Mouse (Mus musculus): ENCODE data around the gene Gm21060.
"Not testable (repeated sequence)": the region's sequence is repeated elsewhere in the genome, so short reads cannot be mapped to it uniquely, and the experiment has no call there.

The Gm21060 gene

GRCm38 (mm10) chr19:61296969-61297368 lies at the start of gene Gm21060:
Gene Gm21060 (minus strand): TSS chr19:61297069.
- no peak for DNase-seq (ENCODE audit: low spot score)

- DNase-seq (ENCODE audit: low spot score), result not testable (repeated sequence)
Observed at GRCm38 (mm10) chr19:61320844-61321243, 24.0 kb upstream of the Gm21060 start.

GRCm38 (mm10) chr19:61313185-61313584 lies 16.3 kb upstream of the Gm21060 start:
- not testable (repeated sequence) for DNase-seq (ENCODE audit: low spot score)

- not testable (repeated sequence) for DNase-seq (ENCODE audit: low spot score)
Observed at GRCm38 (mm10) chr19:61312400-61312799, 15.5 kb upstream of the Gm21060 start.

- not testable (repeated sequence) for DNase-seq (ENCODE audit: low spot score)
Observed at GRCm38 (mm10) chr19:61308083-61308482, 11.2 kb upstream of the Gm21060 start.

GRCm38 (mm10) chr19:61285033-61285432 lies 11.8 kb downstream of the Gm21060 start:
- not testable (repeated sequence) for DNase-seq (ENCODE audit: low spot score)

GRCm38 (mm10) chr19:61283581-61283980 lies 13.3 kb downstream of the Gm21060 start:
- DNase-seq (ENCODE audit: low spot score), result no peak

- DNase-seq (ENCODE audit: low spot score), result no peak
Observed at GRCm38 (mm10) chr19:61275446-61275845, 21.4 kb downstream of the Gm21060 start.

- DNase-seq (ENCODE audit: low spot score), result not testable (repeated sequence)
Observed at GRCm38 (mm10) chr19:61269141-61269540, 27.7 kb downstream of the Gm21060 start.

- no peak for DNase-seq (ENCODE audit: low spot score)
Observed at GRCm38 (mm10) chr19:61267141-61267540, 29.7 kb downstream of the Gm21060 start.

GRCm38 (mm10) chr19:61266651-61267050 lies 30.2 kb downstream of the Gm21060 start:
- no peak for DNase-seq (ENCODE audit: low spot score)

- DNase-seq (ENCODE audit: low spot score), result peak; percentile 34
Observed at GRCm38 (mm10) chr19:61266246-61266615, 30.6 kb downstream of the Gm21060 start.

- DNase-seq (ENCODE audit: low spot score), result peak; percentile 89
Observed at GRCm38 (mm10) chr19:61265349-61266245, 31.3 kb downstream of the Gm21060 start.

GRCm38 (mm10) chr19:61264933-61265332 lies 31.9 kb downstream of the Gm21060 start:
- no peak for DNase-seq (ENCODE audit: low spot score)

GRCm38 (mm10) chr19:61264227-61264626 lies 32.6 kb downstream of the Gm21060 start:
- no peak for DNase-seq (ENCODE audit: low spot score)

- no peak for DNase-seq (ENCODE audit: low spot score)
Observed at GRCm38 (mm10) chr19:61261241-61261640, 35.6 kb downstream of the Gm21060 start.

- no peak for DNase-seq (ENCODE audit: low spot score)
Observed at GRCm38 (mm10) chr19:61257733-61258132, 39.1 kb downstream of the Gm21060 start.

GRCm38 (mm10) chr19:61256166-61256887 lies 40.5 kb downstream of the Gm21060 start:
- DNase-seq (ENCODE audit: low spot score), result no peak

GRCm38 (mm10) chr19:61247334-61247733 lies 49.5 kb downstream of the Gm21060 start:
- DNase-seq (ENCODE audit: low spot score), result not testable (repeated sequence)
